Mouse (Mus musculus): ENCODE data around the gene Pla2g1b.

- TF ChIP-seq CTCF (IDR thresholded peaks at IDR 0.05; ENCODE audit: low read depth, low read length) (no peak), POLR2A (IDR thresholded peaks at IDR 0.05; ENCODE audit: extremely low read depth, insufficient read depth, low read length) (no peak)
These were observed 10.2 kb downstream of the Pla2g1b start for GRCm38 (mm10) chr5:115476107-115476727.

Data from liver, adult 2 months (tissue).